Mouse (Mus musculus) cerebellum, adult 9-11 months (tissue): ENCODE measurements around the gene Tedc1.
A peak's percentile ranks its signal among the peaks of the same experiment; 100 is the strongest.

Source experiments
- DNase-seq: peaks from one replicate; pipeline ENCODE4 v3.0.0; 2022

Tedc1 gene

DNA sequence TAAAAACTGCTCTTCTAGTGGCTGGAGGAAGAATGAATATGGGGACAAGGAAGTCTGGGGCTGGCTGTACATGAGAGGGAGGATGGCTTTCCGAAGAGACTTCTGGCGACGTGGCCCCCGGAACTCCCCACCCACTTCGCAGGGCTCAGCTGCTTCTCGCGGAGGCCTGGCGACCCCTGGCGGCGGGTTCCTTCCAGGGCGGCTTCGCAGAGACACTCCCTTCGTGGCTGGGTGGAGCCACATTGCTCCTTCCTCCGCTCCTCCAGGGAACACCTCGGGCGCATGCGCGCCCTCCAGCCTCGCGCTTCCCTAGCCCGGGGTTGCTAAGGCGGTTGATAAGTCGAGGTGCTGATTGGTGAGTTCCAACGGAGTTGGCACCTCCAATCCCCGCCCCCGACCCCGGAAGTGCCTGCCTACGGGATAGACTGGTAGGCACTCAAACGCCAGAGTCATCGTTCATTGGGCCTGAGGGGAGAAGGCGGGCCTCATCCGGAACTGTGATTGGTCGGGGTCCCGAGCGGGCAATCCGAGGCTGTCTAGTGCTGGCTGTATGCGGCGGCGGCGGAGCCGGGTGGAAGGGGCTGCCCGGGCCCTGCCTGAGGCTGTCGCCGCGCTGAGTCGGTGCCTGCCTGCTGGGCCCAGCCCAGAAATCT is at the start of gene Tedc1:
Gene Tedc1 (plus strand): TSS at position 535 of the 653 bp plus-strand sequence.
- DNase-seq, result peak; percentile 99

DNA sequence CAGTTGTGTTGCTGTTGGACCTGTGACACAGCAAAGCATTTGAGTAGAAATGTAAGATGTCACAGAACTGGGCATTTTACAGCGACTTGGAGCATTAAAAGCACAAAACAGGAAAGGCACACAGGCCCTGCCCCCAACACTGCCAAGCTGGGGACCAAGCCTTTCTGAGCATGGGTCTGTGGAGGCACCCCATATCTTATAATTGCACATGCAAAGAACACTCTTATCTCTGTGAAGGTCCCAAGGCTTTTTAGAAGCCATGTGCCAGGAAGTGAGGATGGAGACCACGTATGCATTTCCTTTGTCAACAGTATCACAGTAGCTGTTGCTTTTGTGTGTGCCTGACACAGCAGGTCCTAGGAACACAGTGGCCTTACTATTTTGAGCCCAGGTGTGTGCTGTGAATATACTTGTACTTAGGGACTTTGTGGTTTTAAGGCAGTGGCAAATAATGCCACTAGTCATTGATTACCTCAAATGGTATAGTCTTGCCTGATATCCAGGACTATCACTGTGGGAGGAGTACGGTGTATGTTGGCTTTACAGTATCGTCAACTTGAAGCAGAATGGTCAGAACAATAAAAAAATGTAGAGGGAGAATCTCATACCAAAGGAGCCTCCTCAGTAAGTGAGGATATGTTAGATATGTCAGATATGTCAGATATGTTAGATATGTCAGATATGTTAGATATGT is 48.6 kb upstream of the Tedc1 start:
- no peak for DNase-seq

DNA sequence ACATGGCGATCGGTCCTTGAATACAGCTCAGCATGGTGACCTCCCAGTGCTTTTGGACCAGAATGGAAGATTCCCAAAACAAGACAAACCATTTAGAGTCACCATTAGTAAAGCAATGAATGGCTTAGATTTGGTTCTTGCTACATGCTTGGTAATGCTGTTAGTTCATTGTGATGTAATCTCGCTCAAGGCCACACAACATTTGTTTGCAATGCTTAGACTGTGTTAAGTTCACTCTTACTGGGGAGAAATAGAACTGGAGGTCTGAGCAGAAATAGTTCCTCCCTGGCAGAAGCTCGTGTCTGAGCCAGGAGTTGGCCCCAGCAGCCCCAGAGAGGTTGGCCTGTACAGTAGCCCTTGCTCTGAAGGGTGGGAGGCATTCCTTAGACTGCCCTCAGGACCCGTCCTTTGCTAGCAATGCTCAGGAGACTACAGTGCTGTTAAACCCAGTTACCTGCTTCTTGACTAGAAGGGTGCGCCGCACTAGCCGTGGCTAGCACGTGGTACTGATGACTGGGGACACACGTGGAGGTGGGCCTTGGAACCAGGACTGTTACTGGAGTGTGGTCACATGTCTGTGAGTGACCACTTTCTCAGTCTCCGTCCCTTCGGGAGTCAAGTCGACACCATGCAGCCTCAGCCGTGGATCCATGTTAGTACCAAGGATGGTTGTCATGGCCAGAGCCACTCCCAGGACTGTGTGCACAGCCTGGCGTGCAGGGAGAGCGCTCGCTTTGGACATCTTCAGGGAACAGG is 47.5 kb upstream of the Tedc1 start:
- DNase-seq, result no peak

DNA sequence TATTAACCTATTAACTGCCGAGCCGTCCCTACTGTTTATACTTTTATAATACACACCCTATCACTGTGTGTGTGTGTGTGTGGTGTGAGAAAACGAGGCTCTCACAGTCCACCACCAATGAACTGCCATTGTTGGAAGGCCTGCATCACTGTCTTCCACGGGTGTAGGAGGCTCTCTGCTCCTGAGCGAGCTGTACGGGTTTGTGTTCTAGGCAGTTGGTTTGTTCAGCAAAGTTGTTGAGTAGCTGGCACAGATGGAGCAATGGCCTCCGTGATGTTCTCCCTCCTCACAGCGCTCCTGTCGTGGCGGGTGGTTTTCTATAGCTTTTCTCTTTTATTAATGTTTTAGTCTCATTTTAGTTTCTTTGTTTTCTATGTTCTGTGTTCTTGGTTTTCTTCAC is 46.4 kb upstream of the Tedc1 start:
- DNase-seq, result no peak

DNA sequence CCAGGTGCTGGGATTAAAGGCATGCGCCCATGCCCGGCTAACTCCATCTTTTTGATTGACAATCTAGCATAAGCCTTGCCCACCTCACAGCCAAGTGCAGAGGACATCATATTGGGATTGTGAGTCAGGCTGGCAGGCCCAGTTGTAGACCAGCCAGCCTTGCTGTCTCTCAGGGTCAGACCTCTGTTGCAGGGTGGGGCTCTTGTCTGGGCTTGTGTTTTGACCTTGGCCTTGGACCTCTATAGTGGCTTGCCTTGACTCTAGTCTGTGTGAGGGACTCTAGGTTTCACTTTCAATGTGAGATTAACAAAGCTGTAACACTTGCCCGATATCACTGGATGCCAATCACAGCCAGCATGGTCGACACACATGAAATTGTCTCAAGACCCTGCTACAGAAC is 42.1 kb upstream of the Tedc1 start:
- DNase-seq, result no peak

DNA sequence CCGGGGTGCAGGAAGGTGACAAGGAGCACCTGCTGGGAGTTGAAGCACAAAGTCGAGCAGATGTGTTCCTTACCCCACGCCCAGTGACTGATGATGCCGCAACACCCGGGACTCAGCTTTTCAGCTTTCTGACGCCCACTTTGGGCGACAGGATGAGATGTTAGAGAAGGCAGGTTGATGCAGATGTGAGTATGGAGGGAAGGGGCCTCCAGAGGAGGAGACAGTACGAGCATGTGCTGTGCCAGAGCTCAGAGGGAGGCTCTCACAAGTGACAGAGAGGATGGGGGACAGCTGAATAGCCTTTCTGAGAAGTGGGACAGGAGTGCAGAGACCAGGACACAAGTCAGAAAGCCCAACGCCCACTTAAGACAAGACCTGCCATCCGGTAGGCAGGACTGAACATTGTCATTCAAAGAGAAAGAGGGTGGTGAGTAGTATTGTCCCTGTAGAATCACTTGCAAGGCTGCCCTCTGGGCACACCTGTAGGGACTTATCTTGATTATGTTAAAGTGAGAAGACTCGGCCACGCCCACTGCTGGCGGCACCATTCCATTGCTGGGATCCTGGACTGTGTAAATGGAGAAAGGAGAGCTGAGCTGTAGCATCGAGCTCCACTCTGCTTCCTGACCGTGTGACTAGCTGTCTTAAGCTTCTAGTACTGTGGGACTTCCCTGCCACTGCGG is 41.2 kb upstream of the Tedc1 start:
- DNase-seq, result no peak

DNA sequence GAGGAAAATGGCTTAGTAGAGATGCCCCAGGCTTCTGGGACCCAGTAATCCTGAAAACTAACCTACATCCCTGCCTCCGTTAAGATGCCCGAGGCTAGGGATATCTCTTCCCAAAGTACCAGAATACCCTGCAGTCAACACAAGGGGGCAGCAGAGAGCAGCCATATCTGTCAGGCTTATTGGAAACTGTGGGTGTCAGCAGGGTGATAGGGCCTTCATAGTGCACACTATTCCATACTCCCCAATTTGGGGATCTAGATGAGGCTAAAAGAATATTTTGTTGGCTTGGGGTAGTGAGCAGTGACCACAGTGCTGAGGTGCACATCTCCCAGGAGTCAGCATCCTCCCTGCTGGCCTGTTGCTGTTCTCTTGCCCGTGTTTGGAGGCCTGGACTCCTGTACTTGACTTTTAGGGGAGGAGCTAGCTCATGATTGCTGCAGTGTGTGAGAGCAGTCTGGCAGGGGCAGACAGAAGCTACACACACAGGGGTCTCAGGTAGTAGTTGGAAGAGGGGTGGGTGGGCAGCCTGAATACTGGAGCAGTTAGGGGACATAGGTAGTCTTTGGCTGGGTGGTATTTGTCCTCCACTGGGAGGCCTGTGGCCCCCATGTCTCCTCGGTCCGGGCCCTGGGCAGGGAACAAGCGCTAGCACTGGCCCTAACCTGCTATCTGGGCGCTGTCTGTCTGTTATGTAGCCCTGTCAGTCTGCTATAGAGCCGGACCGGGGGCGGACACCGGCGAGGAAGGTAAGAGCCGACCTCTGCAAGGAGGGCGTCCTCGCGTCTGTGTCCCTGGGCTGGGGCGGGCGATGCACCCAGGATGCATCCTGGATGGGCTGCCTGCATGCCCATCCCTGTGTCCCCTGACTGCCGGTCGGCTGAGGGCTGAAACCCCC is 36.5 kb upstream of the Tedc1 start:
- peak; percentile 72 for DNase-seq

DNA sequence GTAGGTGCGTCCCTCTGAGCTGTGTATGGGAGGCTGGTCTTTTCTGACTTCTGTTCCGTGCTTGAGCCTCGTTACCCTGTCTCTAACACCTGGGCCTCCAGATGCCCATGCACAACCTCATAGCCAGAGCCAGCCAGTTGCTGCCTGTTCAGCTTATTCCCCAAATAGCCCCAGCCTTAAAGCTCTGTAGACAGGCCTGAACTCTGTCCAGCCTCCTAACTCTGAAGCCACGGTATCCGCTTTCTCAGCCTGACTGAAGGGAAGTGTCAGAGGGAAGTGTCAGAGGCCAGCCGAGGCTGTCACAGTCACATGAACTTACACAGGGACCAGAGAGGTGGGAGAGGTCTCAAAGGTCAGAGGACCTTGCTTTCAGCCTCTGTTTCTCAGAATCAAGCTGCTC is 31.5 kb upstream of the Tedc1 start:
- no peak for DNase-seq

DNA sequence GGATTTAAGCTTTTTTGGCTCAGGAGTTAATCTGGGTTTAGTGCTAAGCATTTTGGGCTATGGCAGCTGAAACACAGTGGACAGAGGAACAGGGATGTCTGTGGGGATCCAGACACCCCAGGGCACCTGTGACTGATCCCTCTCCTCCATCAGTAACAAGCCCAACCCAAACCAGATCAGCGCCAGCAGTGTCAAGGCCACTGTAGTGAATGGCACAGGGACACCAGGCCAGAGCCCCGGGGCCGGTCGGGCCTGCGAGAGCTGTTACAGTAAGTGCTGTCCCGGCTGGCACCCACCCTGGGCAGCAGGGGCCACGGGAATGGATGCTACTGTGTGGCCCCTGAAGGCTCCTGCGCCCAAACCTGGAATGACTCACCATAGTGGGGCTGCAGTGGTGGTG is 25.5 kb upstream of the Tedc1 start:
- no peak for DNase-seq

DNA sequence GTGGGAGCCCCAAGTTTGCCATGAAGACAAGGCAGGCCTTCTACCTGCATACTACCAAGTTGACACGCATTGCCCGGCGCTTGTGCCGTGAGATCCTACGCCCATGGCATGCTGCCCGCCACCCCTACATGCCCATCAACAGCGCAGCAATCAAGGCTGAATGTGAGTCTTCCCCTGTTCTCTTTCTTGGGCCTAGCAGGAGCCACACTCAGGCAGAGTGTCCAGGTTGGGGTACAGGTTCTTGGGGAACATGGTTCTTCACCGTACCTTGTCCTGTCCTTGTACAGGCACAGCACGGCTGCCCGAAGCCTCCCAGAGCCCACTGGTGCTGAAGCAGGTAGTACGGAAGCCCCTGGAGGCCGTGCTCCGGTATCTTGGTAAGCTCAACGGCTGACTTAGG is 24.6 kb upstream of the Tedc1 start:
- no peak for DNase-seq

DNA sequence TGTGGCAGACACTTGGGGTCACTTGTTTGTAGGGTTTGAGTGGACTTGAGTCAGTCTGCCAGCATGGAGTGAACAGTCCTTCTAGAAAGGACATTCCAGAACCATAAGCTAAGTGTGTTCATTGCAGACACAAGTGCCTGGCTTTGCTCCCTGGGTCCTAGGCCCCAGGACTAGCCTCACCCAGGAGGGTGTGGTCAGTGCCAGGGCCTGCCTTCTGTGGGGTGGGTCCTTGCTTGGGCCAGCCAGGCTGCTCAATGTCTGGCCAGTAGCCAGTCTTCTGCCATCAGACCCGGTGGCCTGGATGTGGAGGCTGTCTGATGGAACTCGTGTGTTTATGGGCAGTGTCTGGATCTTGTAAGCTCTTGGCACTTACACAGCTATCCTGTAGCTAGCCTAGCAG is 23.7 kb upstream of the Tedc1 start:
- DNase-seq, result peak; percentile 31

DNA sequence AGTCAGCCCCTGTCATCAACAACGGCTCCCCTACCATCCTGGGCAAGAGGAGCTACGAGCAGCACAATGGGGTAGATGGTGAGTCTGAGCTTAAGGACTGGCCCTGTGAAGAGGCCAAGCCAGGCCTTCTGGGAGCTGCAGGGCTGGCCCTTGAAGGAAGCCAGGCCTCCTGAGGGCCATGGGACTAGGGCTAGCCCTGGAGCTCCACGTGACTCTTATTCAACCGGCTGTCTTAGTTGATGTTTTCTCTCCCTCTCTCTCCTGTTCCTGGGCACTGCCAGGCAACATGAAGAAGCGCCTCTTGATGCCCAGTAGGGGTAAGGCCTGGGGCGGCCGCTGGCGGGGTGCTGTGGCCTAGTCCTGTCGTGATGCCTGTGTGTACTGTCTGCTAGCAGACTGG is 23.0 kb upstream of the Tedc1 start:
- no peak for DNase-seq

DNA sequence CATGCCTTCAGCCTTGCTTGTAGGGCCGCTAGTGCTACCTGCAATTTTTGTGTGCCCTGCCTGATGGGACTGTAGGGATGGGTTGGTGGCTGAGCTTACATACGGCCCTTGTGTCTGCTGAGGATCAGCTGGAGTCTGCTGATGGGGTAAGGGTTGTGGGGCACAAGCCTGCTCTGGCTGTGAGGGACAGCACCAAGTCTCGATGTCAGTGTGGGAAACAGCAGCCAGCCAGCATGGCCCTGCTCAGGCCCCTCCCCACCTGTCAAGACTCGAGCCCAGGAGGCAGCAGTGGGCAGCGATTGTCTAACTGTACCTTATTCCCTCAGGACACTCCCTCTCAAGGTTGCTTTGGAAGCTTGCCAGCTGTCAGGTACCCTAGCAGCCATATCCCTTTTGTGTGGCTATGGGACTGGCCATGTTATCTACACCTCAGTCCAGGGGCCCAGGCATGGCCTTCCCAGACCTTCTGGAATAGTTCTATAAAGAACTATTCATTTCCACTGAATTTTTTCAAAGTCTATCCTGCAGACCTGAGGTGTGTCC is 22.3 kb upstream of the Tedc1 start:
- DNase-seq, result no peak

DNA sequence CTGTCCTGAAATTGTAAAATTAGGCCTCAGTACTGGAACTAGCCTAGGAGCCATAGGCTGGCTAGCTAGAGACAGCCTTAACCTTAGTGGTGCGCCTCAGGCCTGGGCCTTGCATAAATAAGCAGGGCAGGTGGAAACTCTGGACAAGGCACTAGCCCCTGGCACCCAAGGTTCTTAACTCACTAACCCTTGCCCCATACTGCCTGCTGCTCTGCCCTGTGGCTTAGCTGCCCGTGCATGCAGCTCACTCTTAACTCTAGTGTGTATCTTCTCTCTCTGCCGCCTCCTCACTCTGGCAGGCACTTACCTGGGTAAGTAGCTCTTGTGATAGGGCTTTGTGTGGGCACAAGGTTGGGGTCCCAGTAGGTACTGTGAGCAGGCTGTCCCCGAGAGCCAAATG is 21.7 kb upstream of the Tedc1 start:
- no peak for DNase-seq

DNA sequence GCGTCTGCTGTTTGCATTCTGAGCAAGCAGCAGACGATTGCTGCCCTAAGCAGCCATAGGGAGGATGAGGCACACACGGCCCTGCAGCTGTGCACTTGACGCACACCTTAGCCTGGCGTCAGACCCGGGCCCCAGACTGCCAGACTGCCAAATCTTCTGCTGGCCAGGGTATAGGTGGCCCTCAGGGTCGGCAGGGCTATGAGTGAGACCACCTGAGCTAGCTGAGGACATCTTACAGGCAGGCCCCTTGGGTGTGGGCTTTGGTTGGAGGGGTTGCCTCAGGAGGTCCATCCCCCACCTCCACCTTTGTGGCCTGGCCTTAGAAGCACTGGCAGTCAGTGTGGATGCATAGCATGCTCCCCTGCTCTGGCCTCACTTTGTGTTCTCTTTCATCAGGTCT is 20.8 kb upstream of the Tedc1 start:
- no peak for DNase-seq

DNA sequence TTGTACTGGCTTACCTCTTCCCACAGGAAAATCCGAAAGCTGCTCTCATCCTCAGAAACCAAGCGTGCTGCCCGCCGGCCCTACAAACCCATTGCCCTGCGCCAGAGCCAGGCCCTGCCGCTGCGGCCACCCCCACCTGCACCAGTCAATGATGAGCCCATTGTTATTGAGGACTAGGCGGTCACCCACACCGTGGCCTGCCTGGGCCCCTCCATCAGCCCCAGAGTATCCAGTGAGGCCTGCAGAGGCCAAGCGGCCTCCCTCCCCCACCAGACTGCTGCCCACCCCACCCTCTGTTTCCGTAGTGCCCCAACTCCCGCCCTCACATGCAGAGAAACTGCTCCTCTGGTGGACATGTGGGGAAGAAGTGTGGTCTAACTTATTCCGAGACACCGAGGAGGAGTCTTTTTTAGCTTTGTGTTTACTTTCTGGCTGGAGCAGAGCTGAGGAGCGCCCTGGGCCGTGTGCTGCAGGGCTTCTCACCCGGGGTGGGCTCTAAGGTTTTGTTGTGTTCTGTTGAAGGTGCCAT is 19.7 kb upstream of the Tedc1 start:
- DNase-seq, result no peak

DNA sequence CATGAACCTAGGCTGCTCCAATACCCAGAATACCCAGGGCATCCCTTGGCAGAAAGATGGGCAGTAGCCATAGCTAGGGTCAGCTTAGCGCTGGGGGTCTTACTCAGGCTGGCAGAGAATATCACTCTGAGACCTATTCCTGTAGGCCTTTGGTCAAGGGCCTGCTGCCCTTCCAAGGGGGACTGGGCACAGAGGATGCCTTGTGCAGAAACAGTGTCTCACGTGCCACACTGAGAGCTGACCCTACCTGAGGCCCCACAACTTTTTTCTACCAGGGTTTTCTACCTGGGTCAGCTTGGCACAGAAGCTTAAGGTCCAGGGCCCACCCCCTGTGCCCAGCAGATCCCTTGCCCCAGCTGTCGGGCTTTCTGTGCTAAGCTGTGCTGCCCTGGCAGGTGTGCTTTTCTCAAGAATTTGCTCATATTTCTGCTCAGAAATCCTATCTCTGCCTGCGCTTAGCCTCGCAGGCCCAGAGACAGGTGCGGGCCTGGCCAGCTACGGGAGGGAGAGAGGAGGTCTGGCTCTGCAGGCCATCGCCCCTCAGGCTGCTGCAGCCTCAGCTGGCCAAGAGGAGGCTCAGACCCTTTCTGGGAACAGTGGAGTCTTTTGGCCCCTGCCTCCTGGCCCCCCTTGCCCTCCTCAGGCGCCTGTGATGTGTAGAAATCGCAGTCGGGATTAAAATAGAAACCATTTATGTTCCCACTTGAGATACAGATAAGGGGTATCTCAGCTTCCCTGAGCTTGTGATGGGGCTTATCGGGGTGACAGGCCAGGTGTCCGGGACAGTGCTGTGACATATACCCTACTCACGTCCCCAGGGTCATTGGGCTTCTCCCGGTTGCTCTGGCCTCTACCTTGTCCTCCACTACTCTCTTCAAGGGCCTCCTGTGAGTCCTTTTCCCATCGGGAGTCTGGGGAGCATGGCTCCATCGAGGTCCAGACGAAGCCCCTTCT is 18.7 kb upstream of the Tedc1 start:
- no peak for DNase-seq

DNA sequence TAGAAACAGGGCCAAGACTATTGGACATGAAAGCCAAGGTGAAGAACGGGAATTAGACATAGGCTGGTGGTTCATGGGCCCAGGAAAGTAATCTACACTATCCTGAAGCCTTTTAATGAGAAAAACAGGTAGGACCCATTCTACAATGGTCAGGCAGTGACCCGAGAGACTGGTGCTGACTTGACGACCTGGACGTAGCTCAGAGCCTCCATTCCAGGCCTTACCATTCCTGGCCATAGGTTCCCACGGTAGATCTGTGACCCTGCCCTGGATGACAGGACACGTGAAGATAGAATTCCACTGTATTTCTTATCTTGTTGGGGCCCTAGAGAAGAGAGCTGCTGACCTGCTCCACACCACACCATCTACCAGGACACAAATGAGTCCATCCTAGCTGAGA is 17.9 kb upstream of the Tedc1 start:
- DNase-seq, result no peak

DNA sequence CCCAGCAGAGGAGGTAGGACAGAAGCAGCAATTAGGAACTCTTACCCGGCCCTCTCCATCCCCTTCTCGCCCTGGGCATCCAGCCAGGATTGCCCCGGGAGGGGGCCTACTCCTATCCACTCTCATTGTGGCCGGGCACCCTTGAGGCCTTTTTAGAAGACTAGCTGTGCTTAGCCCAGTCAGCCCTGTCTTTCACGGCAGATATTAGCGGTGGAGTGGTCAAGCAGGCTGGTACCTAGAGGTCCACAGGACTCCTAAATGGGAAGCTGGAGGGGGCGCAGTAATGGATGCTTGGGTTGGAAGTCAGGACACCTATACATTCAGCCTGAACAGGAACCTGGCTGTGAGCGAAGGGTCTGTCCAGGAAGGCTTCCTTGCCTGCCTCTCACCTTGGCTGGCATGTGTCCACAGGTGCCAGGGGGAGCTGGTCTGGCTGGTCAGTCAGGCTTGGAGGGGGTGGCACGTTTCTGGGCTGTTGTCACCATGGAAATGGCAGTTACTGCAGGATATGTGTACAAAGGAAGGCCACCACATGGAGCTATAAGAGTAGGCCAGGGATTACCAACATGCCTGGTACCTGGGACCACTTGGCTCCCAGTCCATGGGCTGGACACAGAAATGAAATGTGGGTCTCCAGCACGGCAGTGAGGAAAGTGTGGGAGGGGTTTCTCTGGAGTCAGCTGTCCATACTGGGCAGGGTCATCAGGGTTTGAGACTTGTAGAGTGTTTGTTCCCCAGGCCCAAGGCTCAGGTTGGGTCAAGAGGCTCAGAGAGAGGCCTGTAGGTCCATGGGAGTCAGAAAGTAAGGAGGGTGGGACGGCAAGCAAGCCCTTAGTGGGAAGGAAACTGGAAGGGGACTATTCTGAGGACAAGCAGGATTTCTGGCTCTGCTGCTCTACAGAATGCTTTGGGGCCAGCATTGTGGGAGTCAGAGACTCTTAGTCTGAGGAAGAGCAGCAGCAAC is 17.0 kb upstream of the Tedc1 start:
- no peak for DNase-seq
